Mouse (Mus musculus) c-Kit-positive CD71-positive TER-119-positive erythroid progenitor cells, embryonic 14.5 days (primary cell): ENCODE measurements around the gene Lexm.
A peak's percentile ranks its signal among the peaks of the same experiment; 100 is the strongest.

ENCODE experiments used
- DNase-seq: peaks from one replicate; pipeline ENCODE4 v3.0.0-alpha.2; 2013; ENCODE audit warnings: low spot score

Gene Lexm

DNA sequence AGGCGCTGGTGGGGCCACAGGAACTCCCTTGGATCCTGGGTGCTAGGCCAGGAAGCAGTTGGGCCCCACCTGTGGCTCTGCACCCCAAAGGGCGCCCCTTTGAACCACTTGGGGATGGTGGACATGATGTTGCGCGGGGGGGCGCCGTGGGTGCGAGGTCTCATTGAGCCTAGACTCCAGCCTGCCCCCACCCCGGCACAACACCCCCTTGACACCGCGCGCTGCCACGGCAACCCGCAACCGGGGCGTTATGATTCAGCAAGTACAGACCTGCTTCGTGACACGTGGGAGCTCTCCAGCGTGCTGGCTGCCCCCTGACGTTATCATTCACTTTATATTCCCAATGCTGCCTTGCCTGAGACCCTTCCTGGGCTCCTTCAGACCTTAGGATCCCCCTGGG is at the start of gene Lexm:
Gene Lexm (minus strand): TSS at position 186 of the 400 bp plus-strand sequence.
- DNase-seq: no peak

DNA sequence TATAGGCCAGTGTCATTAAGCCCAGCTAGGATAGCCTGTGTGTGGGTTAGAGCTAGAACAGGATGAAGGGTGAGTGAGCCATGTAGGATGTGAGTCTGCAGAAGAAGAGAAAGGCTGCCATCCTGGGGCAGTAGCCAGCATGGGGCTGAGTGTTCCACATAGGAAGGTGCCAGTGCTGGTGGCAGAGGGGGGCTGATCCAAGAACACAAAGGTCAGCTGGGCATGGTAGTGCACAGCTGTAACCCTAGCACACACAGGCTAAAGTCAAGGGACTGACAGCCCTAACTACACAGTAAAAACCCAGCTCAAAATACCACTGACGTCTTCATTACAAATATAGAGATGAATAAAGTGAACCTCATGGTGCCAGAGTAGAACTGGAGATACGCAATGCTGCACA is 49.5 kb upstream of the Lexm start:
- no peak for DNase-seq

- DNase-seq: no peak
Observed at GRCm38 (mm10) chr4:106665673-106666072, 48.6 kb upstream of the Lexm start.

- DNase-seq: no peak
Observed at GRCm38 (mm10) chr4:106665269-106665668, 48.2 kb upstream of the Lexm start.

DNA sequence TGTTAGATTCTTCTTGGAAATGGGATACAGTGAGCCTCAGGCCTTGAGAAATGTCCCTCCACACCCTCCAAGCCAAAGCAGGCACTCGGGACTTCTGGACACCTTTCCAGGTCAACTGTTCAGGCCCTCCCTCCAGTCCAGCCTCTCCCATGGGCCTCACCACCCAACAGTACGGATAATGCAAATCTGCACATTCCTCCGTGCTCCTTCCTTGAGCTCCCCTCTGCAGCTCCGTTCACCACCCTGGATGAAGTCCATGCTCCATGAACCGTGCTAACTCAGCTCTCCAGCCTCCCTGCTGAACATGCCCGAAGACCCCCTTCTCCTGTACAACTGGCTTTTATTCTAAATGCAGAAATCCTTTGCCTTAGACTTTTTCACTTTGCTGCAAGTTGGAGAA is 47.7 kb upstream of the Lexm start:
- no peak for DNase-seq

GRCm38 (mm10) chr4:106663956-106664470 is 47.0 kb upstream of the Lexm start:
- DNase-seq: no peak

- no peak for DNase-seq
Observed at GRCm38 (mm10) chr4:106655681-106656080, 38.6 kb upstream of the Lexm start.

DNA sequence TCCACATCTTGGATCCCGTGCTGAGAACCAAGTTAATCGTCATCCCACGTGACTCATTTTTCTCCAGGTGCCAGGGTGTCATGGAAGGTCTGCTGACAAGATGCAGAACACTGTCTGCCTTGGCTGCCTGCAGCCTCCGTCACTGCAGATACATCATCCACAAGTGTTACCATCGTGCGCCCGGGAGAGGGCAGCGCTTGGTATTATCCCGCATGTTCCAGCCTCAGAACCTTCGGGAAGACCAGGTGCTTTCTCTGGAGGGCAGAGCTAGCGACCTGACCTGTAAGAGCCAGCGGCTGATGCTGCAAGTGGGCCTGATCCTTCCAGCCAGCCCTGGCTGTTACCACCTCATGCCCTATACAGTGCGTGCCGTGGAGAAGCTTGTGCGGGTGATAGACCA is 36.0 kb upstream of the Lexm start:
- DNase-seq: no peak

- no peak for DNase-seq
Observed at GRCm38 (mm10) chr4:106652546-106652945, 35.5 kb upstream of the Lexm start.

GRCm38 (mm10) chr4:106650833-106651527 is 33.9 kb upstream of the Lexm start, which contains the start of gene Pars2:
Gene Pars2, plus strand, starts transcription at chr4:106651069.
- DNase-seq: peak; percentile 94

GRCm38 (mm10) chr4:106647137-106647536 is 30.1 kb upstream of the Lexm start:
- no peak for DNase-seq

- DNase-seq: no peak
Observed at GRCm38 (mm10) chr4:106645797-106646196, 28.8 kb upstream of the Lexm start.

DNA sequence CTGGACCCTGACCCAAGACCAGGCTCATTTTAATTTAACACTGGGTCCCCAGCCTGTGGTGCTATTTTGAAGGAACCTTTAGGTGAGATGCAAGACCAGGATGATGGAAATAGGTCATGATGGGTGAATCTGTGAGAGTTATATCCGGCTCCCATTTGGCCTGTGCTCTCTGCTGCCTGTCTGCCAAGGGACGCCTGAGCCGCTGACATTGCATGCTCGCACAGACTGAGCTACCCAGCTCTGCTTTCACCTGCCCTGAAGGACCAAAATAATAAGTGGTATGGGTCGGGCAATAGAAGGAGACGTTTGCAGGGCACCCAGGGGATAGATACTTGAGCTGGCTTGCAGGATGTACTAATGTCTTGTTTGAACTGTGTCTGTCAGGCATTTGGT is 27.2 kb upstream of the Lexm start:
- DNase-seq: no peak

- DNase-seq: no peak
Observed at GRCm38 (mm10) chr4:106643483-106644217, 26.6 kb upstream of the Lexm start.

- no peak for DNase-seq
Observed at GRCm38 (mm10) chr4:106634086-106634479, 17.0 kb upstream of the Lexm start.

DNA sequence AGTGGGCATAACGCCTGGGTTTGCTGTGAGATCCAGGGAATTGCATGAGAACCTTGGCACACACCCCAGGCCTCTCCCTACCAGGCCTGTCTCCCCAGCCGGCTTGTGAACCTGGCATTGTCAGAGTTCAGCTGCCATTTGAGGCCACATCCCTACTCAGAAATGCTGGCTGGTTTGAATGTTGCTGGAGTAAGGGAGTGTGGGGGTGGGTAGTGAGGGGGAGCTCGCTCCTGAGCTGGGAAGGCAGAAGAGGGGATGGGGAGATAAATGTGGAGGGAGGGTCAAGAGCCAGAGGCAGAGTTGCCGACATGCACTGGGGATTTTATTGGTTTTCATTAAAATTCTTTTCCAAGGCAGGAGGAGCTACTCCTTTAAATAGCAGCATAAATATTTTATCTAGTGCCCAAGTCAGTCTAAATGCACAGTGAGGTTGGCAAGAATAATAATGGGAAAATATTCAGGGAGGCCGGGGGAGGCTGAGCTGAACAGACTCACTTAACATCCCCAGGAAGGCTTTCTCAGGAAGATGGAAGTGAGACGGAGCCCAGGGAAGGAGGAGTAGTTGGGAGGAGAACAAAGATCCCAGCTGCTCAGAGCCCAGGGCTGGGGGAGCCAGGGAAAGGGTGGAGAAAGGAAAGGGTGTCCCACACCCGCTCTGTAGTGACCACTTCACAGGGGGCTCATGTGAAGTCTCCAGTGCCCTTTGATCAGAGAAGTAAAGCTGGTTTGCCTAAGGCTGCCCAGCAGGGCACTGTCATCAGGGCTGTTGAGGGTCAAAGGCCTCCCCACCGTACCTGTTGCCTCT is 16.4 kb upstream of the Lexm start:
- DNase-seq: no peak

DNA sequence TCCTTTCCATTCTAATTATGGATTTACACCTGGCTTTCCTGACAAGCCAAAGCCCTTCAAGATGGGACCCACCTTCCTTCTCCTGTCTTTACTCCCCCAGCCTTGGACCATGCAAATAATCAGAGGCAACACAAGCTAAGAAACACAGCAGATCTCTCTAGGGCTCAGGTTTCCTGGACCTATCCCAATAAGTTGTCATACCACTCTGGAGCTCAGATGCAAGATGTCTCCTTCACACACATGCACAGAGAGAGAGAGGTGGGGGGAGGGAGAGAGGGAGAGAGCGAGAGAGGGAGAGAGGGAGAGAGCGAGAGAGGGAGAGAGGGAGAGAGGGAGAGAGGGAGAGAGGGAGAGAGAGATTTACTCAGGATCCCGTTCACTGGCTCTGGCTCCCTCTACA is 15.3 kb upstream of the Lexm start:
- no peak for DNase-seq

GRCm38 (mm10) chr4:106630333-106631220 is 13.5 kb upstream of the Lexm start:
- peak; percentile 58 for DNase-seq

DNA sequence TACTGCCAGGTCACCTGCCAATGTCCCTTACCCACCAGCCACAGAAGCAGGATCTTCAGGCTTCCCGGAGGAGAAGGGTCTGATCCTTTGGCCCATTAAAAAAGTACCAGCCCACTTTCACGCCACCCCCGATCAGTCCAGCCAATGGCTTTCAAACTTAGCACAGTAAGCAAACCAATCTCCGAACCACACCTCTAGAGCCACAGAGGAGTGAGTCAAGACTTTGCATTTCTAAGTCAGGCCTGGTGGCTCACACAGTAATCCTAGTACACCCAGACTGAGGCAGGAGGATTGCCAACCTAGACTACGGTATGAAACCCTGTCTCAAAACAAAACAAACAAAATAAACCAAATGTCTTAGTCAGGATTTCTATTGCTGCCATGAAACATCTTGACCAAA is 12.3 kb upstream of the Lexm start:
- DNase-seq: no peak

DNA sequence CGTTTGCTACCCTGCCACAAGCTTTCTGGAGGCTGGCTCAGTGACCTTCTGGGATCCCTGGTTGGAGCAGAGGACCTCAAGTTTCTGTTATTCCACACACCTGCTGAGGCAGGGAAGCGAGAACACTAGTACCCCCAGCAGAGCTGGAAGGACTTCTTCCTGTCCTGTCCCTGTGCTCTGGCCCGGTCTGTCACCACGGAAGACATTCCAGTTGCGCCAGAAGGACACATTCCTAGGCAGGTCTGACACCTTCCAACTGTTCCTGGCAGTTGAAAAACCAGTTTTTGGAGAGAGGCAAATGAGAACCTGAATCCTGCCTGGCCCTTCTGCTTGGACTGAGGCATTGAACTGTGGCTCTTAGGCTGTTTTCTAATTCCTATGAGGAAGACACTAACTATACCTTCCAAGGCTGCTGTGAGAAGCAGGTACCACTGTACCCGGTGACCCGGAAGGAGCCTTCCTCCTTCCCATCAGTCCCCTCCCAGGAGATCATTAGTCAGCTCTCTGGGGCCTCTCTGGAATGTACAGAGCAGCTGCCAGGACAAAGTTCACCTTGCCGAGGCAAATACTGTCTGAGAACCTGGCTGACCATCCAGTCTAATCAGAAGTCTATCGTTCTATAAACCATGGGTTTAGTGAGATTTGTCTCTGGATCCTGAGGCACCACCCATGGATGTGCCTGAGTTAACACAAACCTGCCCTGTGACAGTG is 11.8 kb upstream of the Lexm start:
- no peak for DNase-seq

DNA sequence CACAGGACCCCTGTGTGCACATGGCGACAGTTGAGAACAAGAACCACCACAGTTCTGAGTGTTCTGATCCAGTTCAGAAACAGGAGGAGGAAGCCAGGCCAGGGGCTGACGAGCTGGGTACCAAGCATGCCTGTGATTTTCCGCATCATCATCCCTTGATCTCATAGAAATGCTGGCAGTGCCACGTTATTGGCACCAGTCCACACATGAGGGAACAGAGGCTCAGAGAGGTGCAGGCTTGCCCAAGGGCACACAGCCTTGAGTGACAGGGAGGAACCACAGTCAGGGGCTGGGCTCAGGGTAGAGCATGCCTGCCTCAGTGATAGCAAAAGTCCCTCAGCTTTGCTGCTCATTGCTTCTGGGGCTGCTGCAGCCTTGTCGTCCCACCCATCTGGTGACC is 10.8 kb upstream of the Lexm start:
- DNase-seq: no peak
